Mouse (Mus musculus) frontal cortex, adult (tissue): ENCODE results near the gene Vmn2r7.
"Not testable (repeated sequence)": the region's sequence is repeated elsewhere in the genome, so short reads cannot be mapped to it uniquely, and the experiment has no call there.

ENCODE experiments used
- ATAC-seq: cut with Nextera tagmentation; 2 replicates; pipeline ENCODE4 v1.9.2; 2017; ENCODE audit warnings: mild to moderate bottlenecking, moderate library complexity, mixed read lengths; ENCODE audit not compliant: low TSS enrichment

Gene Vmn2r7

DNA sequence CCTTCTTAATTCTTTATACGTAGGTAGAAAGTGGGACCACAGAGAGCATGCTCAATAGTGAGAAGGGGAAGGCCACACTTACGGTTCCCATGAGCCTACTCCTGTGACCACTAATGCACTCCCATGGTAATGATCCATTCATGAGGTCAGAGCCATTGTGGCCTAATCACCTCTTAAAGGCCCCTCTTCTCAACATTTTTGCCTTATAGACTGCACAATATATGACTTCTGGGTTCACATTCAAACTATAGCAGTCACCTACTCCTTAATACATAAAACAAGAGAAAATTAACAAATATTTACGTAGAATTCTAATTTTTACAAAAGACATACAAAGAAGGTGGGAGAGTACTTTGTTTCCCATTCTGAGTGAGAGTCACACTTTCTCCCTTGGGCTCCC, at the start of gene Vmn2r7:
Vmn2r7 (minus strand) TSS at position 101 of the 400 bp plus-strand sequence.
- ATAC-seq, result not testable (repeated sequence)

GRCm38 (mm10) chr3:64889725-64890124, 45.2 kb upstream of the Vmn2r7 start:
- ATAC-seq, result no peak

- no peak for ATAC-seq
Measured at GRCm38 (mm10) chr3:64878199-64878977, 33.8 kb upstream of the Vmn2r7 start.

GRCm38 (mm10) chr3:64876669-64877068, 32.1 kb upstream of the Vmn2r7 start:
- ATAC-seq, result no peak

GRCm38 (mm10) chr3:64842881-64843280, 1.7 kb downstream of the Vmn2r7 start:
- no peak for ATAC-seq

GRCm38 (mm10) chr3:64842299-64842698, 2.3 kb downstream of the Vmn2r7 start:
- ATAC-seq, result peak; percentile 92

DNA sequence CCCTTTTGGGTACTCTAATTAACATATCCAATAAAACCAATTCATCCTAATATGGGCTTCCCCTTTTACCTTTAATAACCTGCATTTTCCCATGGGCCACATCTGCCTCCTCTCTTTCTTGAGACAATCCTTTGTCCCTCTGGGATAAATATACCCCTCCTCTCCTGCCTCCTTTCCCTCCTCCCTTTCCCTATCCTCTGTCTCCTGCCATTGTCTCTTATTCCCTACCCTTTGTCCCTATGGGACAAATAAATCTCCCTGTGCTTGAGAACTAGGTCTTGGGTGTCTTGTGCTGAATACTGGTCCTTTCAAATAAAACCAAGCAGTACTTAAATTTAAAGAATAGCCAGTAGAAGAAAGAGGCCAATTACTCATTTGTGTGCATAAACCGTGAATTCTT, 13.4 kb downstream of the Vmn2r7 start:
- no peak for ATAC-seq

DNA sequence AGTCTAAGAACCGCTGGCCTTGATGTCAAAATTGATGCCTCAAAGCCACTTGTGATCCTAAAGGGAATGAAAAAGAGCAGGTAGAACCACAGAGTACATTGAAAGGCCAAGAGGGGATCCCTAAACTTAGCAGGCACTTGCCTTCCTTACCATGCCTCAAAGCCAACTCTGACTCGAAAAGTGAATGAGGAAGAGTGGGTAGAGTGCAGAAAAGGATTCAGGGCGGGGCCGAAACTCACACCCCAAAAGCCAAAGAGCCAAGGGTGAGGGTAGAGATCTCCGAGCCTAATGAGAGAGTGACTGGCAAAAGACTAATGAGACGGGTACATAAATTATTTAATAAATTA, 53.3 kb downstream of the Vmn2r7 start:
- 0 out of 2 replicates have a peak, but pooled peaks have one; percentile 16 for ATAC-seq

DNA sequence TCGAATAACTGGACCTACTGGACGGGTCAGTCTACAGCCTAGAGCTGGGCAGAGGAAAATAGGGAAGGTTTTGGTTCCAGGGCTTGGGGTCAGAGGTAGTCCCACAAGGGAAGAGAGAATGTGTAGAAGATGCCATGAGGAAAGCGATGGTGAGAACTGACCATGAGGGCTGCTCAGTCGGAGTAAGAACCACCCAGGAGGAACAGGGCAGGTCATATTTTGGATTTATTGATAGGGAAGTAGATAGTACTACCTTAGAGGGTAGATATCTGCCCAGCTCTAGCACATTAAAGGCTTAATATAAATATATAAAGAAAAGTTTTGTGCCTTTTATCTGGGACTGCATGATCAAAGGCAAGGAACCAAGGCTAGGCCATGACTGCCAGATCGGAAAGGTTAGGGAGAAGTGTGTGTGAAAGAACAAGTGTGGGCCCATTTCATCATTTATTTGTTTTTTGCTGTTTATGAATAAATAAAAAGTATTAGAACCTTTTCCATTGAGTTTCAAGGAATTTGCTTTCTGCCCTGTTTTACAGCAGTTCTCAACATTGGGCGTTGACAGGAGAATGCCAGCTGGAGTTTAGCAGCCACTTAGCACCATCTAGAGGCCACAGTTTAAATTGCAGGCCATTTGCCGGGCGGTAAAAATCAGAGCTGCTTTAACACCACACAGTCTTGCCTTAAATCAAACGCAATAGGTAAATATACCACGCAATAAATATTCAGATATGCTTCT, 53.9 kb downstream of the Vmn2r7 start:
- ATAC-seq, result peak; percentile 79

DNA sequence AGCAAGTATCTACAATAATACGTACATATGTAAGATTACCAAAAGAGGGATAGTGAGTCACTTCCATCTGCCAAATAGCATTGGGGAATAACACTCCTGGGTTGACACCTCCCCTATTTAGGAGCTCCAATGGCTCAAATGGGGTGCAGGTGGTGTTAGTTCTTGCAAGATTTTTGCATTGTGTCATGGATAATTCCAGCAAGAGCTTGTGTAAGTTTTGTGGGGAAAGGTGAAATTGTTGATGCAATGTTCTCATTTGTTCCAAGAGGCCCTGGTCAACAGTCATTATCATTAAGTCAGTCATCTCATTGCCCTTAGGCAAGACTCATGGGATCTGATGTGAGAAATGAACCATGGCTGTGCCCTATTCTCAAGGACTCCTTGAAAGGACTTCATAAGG, 61.7 kb downstream of the Vmn2r7 start:
- ATAC-seq, result no peak

DNA sequence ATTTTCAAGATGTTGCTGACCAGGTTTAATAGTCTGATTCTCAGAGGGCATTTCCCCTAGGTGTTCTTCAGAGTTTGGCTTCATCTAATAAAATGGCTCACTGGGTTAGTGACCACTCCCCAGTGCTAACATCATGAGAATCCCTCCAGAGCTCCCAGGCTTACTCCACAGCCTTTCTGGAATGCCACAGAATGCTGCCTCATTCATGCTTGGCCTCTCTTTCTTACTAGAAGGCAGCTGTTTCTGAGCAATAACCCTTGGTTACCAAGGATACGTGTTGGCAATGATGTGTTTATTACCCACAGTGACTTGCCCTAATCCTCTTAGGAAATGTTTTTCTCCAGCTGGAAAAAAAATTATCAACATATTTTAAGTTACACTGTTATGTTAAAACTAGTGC, 72.4 kb downstream of the Vmn2r7 start:
- no peak for ATAC-seq

GRCm38 (mm10) chr3:64756145-64756544, 88.4 kb downstream of the Vmn2r7 start:
- peak; percentile 100 for ATAC-seq

GRCm38 (mm10) chr3:64727187-64727970, 117.2 kb downstream of the Vmn2r7 start:
- ATAC-seq, result not testable (repeated sequence)

DNA sequence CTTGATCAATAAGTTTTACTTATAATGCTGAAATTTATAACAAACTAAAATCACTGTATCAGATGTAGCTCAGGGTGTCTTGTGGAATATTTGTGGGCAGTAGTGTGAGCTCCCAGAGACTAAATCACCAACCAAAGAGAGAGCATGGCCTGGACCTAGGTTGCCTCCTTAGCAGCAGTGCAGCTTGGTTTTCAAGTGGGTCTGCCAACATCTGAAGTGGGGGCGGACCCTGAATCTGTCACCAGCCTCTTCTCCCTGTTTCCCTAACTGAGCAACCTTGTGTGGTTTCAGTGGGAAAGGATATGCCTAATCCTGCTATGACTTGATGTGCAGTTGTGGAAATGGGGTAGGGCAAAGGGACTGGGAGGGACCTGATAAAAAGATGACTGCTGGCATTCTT, 118.8 kb downstream of the Vmn2r7 start:
- ATAC-seq, result not testable (repeated sequence)

GRCm38 (mm10) chr3:64676069-64676468, 168.5 kb downstream of the Vmn2r7 start:
- not testable (repeated sequence) for ATAC-seq
